Mouse (Mus musculus) ES-E14 (cell line): ENCODE measurements around the gene Gsg1l.

Source experiments
- CHD2 ChIP-seq: IDR thresholded peaks from 2 replicates; pipeline ENCODE4 v1.6.1; 2014; ENCODE audit warnings: mild to moderate bottlenecking, low read depth, low read length, inconsistent platforms
- HCFC1 ChIP-seq: IDR thresholded peaks from 2 replicates; pipeline ENCODE4 v1.6.1; 2012; ENCODE audit warnings: low read length, inconsistent platforms, borderline replicate concordance; ENCODE audit not compliant: insufficient read depth
- MAFK ChIP-seq: IDR thresholded peaks from 2 replicates; pipeline ENCODE4 v1.6.1; 2014; ENCODE audit warnings: mild to moderate bottlenecking, low read depth, low read length, inconsistent platforms; ENCODE audit not compliant: insufficient read depth
- ZC3H11A ChIP-seq: IDR thresholded peaks from 2 replicates; pipeline ENCODE4 v1.6.1; 2012; ENCODE audit warnings: low read depth, mild to moderate bottlenecking, inconsistent platforms, low read length, borderline replicate concordance
- ZNF384 ChIP-seq: IDR thresholded peaks from 2 replicates; pipeline ENCODE4 v1.6.1; 2012; ENCODE audit warnings: low read depth, low read length, inconsistent platforms

- TF ChIP-seq ZC3H11A (no peak), MAFK (no peak), ZNF384 (no peak), HCFC1 (no peak), CHD2 (no peak)
Observed at GRCm38 (mm10) chr7:125860421-125860820, 221.8 kb downstream of the Gsg1l start.
